Mouse (Mus musculus) heart, postnatal 36 days (tissue): ENCODE data around the gene Rtp2. TPM values are rescaled to one million over a fixed set of nuclear protein-coding genes. Genes with fewer than 3 reads are reported as not detected.
"Not testable (repeated sequence)": the region's sequence is repeated elsewhere in the genome, so short reads cannot be mapped to it uniquely, and the experiment has no call there.

Experiments used
- DNase-seq, 2 experiments: peaks; one replicate each; pipeline ENCODE4 v3.0.0; 2021 to 2022
- intact Hi-C: fragments of 180-260 bp; cut with DNase I; formaldehyde crosslinking; loops from one replicate; pipeline ENCODE4 v1.15.1; 2025
- total RNA-seq, 2 experiments: library from RNA; stranded (reverse); gene quantifications; 2 replicates each; pipeline ENCODE4 v1.2.3; 2021

Gene Rtp2
- total RNA-seq, 2 experiments from 2014 or later = not detected

DNA sequence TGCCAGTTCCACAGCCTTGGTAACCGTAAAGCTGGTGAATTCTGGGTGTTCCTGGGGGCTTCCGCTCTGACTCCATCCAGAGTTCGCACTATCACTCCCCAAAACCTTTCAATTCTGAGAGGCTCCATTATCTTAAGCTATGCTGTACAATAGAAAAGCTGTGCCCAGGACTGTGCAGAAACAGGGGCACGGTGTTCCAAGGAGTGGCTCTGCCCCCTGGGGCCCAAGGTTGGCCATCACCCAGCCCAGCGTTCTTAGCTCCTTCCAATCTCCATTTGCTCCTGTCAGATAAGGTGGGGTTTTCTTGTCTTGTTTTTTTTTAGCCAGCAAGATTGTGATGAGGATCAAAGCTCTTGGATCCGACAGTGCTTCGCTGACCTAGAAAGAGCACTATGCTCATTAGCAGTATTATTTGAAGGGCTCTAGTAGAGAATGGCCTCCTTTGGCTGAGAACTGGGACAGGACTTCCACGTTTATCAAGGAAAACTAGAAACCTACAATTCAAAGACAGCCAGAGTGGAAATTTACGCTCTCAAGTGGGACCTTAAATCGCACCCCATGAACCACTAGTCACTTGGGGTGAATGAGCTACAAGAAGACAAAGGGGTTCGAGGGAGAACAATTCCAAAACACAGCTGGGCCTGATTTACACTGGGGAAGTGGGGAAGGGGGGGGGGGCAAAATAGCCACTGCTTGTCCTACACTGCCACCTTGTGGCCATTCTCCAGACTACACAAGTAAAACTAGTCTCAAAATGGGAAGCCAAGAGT lies 21.2 kb upstream of the Rtp2 start:
- intact Hi-C loops = loop anchor here (1.0 to 5.0 kb wide), 3 partner anchors 55 to 501 kb away; no protein-coding TSS in a partner anchor
- peak; percentile 56 to 63 for DNase-seq

DNA sequence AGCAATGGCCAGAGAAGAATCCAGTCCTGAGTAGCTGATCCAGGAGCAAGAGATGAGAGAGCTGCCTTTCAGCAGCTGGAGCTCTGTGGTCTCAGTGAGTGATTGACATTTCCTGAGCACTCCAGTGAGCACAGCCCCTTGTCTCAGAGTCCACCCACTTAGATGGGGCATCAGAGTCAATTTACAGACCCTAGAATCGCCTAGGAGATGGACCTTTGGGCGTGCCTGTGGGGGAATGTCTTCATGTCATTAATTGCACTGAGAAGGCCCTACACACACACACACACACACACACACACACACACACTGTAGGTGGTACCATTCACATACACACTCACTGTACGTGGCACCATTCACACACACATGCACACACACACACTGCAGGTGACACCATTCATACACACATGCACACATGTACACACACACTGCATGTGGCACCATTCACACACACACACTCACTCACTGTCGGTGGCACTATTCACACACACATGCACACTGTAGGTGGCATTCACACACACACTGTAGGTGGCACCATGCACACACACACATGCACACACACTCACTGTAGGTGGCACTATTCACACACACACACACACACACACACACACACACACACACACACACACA lies 20.0 kb upstream of the Rtp2 start:
- intact Hi-C loops = loop anchor here (2.0 to 5.0 kb wide), 2 partner anchors 53 to 500 kb away; no protein-coding TSS in a partner anchor
- DNase-seq = no peak

DNA sequence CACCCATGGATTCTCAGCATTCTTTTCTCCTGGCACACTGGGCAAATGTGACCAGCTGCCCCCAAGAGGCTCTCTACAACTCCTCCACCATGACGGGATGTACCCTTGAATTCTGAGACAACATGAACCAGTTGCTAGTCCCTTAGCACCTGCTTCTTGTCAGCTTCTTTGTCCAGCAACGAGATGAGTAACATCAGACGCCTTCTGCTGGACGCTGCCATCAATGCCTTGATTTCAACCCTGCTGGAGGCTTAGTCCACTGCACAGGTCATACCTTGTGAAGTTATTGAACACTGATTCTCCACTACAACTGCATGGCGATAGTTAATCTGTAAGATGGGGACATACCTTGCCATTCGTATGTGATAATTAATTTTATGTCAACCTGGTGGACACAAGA lies 15.5 kb upstream of the Rtp2 start:
- DNase-seq = no peak
- intact Hi-C loops = no loop called here

DNA sequence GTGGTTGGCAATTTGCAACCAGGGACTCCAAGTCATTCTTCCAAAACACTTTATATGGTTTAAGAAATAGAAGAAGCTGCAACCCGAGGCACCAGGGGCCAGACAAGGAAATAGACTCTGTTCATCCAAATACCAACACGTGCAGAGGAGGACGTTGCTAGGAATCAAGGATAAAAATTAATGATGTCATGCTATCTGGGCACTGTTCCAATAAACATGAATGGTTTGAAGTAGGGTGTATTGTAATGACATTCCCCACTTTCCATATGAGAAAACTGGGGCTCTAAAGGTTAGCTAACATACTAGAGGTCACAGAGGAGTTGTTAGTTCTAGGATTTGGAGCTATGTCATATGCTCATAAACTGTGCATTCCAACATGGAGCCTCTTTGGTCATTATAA lies 12.6 kb upstream of the Rtp2 start:
- DNase-seq = no peak
- intact Hi-C loops = no loop called here

DNA sequence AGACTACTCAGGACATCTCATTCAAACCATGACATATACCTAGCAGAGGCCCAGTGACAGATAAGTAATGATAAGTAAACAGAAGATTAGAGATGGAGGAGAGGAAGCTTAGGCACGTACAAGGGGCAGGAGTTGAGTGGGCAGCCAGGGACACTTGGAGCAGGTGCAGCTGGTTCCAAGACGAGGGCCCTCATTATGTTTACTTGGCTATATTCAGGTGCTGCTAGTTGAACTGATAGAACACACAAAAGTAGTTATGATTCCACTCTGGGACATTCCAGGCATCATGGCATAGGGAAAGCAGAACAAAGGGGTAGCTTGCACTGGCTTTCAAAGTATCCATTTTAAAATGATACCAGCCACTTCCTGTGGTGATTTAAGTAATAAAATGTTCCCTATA lies 2.2 kb upstream of the Rtp2 start:
- no peak for DNase-seq
- intact Hi-C loops = no loop called here

DNA sequence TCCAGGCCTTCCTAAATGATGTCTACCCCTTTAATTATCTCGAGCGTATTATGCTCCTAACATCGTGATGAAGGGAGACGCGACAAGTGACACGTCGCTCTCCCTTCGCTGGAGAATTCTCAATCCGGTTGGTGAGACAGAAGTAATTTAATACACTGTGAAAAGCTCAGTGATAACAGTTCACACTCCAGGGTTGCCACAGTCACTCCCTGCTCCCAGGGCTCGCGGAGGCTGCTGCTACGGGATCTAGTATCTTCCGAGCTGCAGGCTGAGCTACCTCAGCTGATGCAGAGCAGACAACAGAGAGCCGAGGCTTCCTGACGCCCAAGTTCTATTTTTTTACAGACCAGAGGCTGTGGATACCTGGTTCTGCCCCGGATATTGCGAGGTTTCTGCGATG lies 919 bp downstream of the Rtp2 start:
- no peak for DNase-seq
- intact Hi-C loops = no loop called here

DNA sequence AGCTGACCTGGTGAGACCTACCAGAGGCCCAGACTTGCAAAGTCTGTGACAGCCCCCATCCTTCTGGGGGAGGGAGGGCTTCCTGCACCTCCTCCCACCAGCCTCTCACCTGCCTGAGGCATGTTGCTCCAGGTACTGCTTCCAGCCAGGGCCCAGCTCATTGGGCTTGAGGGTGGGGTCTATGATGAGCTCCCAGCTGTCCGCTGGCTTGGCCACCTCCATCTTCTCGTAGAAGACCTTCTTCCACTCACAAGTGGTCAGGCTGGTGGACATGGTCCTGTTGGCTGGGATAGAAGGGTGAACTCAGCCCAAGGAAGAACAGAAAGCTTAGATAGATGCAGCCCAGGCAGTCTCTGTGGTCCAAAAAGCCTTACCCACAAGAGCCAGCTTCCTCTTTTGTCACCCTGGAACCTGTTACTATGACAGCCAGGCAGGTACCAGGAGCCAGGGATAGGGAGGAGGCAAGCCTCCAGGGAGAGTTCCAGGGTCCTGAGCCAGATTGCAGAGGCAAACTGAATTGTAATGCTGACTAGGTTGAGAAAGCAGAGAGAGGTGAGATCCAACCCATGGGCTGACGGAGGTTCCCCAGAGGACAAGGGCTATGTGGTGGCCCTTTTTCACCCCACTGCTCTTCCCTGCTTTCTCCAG lies 1.6 kb downstream of the Rtp2 start:
- intact Hi-C loops = no loop called here

DNA sequence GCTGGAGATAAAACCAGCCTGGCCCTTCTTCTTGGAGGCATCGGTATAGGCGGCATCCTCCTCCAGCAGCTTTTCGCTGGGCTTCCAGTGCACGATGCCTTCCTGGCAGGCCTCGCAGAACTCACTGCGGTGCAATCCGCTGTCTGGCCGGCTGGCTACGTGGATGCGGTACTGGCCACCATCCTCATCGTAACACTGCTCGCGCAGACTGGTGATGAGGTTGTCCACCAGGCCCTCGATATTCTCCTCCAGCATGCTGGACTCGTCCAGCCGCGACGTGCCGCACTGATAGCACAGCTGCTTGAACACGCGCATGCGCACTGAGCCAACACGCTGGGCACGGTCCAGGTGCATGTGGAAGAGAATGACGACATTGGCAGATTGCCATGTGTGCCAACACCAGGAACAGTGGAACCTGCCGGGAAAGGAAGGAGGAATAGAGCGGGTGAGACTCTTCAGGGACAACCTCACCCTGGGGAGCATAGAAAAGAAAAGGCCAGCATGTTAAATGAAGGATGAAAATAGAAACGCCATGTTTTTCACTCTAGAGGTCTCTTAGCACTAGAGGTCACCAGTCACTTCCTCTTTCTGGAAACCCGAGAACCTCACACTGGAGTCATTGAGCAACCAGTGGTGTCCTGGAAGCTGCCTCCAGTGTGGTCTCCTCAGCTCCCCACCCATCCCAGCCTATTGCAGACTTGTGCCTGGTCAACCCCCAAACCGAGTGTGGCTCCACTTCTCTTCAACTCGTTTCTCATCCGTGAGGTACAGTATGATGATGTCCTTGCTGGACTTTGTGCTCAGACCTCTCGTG lies 4.7 kb downstream of the Rtp2 start:
- DNase-seq = no peak
- intact Hi-C loops = no loop called here

More for the DNA sequence above, 1.6 kb downstream of the Rtp2 start:
- no peak for DNase-seq

DNA sequence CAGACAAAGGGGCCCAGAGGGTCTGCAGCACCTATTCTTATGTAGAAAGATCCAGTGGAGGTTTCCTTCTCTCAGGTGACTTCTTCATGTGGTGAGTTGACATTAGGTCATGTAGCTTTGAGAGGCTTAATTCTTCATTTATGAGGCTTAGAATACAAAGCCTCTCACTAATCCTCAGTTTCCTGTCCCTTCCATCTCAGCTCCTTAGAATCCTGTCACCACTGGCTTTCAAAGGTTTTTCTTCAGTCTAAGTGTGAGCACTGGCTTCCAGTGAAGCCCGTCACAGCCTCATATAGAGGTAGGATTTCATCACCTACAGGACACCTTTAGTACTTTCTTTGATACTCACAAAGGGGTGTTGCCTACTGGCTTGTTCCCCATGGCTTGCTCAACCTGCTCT lies 9.3 kb downstream of the Rtp2 start:
- no peak for DNase-seq
- intact Hi-C loops = no loop called here

DNA sequence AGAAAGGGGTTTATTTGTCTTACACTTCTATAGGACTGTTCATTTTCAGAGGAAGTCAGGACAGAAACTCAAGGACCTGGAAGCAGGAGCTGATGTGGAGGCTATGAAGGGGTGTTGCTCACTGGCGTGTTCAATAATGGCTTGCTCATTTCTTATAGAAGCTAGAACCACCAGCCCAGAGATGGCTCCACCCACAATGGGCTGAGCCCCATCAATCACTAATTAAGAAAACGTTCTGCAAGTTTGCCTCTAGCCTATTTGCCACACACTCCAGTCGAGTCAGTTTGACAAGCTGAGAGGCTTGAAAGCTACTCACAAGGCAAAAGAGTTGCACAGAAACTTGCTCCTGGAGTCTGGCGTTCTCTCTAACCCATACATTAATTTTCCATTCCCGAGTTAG lies 10.5 kb downstream of the Rtp2 start:
- no peak for DNase-seq
- intact Hi-C loops = no loop called here

DNA sequence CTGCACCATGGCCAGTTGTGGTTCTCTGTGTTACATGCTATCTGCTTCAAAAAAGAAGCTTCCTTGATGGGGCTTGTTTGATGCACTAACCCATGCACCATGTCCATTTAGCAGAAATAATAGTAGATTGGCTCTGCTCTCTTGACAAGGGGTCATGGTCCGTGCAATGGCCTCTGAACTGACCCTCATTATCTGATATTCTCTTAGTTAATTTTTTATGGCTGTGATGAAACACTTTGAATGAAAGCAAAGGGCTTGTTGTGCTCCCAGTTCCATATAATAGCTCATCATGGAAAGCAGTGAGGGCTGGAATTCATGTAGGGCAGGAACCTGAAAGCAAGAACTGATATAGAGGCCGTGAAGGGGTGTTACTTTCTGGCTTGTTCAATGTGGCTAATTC lies 12.8 kb downstream of the Rtp2 start:
- intact Hi-C loops = no loop called here
- no peak for DNase-seq

DNA sequence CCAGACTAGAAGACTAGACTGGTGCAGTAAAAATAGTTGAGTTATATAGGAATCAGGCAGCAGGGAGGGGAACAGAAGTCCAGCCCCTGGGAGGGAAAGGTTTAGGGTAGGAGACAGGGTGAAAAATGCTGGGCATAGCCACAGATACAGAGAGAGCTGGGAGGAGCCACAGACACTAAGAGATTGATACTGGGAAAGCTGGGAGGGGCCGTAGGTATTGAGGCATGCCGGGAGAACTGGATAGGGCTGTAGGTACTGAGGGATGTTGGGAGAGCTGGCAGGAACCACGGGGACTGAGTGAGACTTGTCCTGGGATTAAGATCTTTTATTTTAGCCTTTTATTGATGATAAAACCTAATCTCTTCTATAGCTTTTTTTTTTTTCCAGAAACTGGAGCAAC lies 18.8 kb downstream of the Rtp2 start:
- DNase-seq = no peak
- intact Hi-C loops = no loop called here

DNA sequence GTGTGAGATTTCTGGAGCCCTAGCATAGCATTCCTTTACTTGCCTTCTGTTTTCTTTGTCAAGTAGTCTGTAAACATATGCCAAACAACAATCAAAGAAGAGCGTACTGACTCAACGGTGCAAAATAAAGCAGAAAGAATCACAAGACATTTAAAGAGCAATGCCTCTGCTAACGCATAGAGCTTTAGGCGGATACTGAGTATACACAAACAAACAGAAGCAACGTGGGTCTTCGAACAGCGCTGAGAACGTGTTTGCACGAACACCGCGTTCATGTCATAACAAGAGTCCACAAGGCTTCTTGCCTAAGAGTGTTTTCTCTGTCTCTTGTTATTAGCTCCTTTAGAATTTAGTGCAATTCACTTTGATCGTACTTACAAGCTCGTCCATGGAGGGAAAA lies 19.5 kb downstream of the Rtp2 start:
- DNase-seq = no peak
- intact Hi-C loops = no loop called here

DNA sequence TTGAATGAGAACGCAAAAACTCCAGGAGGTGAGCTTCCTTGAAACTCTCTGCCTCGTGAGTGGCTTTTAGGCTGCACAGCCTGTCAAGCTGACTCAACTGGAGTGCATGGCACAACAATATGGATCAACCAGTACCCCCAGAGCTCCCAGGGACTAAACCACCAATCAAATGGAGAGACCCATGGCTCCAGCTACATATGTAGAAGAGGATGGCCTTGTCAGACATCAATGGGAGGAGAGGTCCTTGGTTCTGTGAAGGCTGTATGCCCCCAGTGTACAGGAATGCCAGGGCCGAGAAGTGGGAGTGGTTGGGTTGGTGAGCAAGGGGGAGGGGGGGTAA lies 23.2 kb downstream of the Rtp2 start:
- intact Hi-C loops, DNase-seq: not testable (repeated sequence)

DNA sequence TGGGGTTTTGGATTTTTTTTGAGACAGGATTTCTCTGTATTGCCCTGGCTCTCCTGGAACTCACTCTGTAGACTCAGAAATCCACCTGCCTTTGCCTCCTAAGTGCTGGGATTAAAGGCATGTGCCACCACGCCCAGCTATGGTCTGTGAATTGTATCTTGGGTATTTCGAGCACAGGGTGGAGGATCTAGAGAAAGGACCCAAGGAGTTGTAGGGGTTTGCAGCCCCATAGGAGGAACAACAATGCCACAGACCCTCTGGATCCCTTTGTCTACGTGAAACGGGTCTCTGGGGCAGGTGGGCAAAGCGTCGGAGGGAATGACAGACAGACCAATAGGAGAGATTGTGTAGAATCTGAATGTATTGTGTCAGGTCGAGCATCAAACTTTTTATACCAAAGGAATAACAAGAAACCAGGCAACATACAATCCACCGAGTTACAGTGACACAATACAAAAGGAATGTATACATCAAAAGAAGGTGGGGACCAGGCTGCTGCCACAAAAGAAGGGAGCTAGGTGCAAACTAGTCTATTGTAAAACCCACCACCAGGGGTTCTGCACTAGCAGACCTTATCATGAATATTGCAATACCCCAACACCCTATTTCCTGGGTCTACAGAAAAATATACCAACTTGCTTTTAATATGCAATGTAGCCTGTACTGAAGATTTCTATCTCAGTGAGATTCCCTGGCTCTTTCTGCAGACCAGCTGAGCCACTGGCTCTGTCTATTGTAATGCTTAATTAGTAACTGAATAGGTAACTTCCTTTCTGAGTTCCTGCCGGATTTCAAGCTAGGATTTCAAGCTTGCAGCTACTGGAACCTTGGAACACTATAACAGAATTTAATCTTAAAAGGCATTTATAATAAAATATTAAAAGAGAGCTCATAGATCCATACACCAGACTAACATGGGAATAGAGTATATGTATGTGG lies 23.8 kb downstream of the Rtp2 start:
- DNase-seq, intact Hi-C loops: not testable (repeated sequence)

DNA sequence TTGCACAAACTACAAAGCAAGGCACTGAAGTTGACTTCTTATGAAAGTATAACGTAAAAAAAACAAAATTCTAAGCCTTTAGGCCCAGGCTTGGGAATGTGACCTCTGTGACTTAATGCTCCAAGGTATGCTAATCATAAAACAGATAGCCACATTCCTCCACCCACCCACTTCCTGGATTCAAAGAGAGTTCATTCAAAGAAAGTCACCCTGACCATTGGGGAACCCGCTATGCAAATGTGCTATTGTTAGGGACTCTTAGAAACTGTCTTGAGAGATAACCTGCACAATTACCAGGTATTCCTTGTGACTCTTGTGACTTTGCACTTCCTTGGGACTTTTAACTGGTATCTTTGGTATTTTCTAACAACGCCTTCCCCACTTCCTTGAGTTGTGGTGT lies 25.6 kb downstream of the Rtp2 start:
- intact Hi-C loops, DNase-seq: not testable (repeated sequence)

DNA sequence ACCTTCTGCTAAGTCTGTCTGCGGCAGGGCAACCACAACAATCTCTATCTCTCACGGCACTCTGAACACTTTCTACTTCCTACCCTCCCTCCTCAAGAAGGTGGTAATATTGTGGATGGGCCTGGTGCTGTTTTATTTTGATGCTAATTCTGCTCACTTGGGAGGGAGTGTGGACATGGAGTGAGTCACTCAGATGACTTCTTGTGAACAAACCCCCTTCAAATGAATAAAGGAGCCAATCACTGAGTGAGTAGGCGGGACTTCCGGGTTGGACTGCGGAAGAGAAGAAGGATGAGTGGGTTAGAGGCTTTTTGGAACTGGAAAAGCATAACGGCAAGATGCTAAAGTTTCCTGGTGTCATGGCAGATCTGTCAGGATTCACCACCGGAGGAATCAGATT lies 30.8 kb downstream of the Rtp2 start:
- intact Hi-C loops = no loop called here
- DNase-seq = no peak

DNA sequence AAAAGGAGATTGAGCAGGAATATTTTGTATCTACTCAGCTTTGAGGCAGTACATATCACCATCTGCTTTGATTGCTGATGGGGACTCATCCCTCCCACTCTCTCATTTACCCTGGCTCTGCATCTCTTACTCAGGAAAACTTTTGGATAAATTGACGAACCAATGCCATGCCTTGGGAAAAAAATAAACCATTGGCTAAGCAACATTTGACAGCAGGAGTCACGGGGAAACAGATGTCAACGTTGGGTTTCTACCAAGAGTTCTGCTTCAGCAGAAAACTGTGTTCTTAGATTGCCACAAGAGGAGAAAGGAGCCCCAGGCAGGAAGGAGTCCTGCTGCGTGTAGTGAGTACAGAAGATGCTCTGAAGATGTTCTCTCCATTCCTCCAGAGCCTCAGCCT lies 32.1 kb downstream of the Rtp2 start:
- intact Hi-C loops = no loop called here
- DNase-seq = no peak

DNA sequence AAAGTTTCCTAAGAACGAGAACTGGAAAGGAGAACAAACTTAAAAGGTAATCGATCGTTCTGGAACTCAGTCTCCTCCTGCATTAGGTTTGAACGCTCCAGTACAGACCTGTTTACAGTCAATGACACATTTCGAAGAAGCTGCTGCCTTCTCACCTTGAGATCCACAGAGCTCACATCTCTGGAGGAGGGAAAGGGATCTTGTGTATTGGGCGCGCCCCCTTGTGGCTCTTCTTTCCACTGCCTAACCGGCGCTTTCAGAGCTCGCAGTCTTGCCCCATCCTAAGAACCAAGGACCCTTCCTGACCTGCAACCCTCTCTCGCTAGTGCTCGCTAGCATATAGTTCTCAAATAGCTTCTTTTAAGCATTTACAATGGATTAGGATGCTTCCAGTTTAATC lies 33.4 kb downstream of the Rtp2 start:
- DNase-seq = peak; percentile 71 to 78
- intact Hi-C loops = loop anchor here (1.0 to 10.0 kb wide), 5 partner anchors 54 to 754 kb away; partner anchors contain the start of gene Adipoq
